Mouse (Mus musculus): ENCODE measurements at regions not wholly inside any gene's neighbourhood (a gene's known extent, or its start where the extent isn't known, plus 50 kb on each side); places are given as distances from the start of the nearest gene placed in this dataset.

DNA sequence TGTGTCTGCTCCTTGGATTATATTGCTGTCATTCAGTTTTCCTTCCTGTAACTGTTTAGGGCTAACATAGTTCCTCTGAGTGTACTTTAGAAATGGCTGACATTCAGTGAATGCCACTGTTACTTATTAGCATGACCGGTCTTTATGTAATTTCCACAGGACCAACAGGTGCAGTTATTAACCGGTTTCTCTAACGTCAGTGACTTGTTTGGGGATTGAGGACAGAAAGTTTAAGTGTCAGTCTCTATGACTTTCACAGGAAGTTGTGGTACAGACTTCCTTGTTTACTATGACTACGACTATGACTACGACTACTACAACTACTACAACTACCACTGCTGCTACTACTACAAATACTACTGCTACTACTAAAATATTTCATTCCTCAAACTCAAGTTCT, 170.4 kb upstream of the Ptger4 start:
- Histone ChIP-seq H3K4me2 (ENCODE audit: low read length) (no peak overlapping the region), H3K9ac (ENCODE audit: low read depth, low read length) (no peak overlapping the region), H3K9me3 (replicated peaks; ENCODE audit: control insufficient read depth, low read length, poor library complexity, severe bottlenecking) (no peaks in the 10 kb centered on the region), H3K36me3 (ENCODE audit: control insufficient read depth, insufficient read depth, low read length) (no peaks in the 10 kb centered on the region), H3K27ac (ENCODE audit: low read length) (no peak overlapping the region), H3K27me3 (ENCODE audit: control insufficient read depth, insufficient read depth, low read depth, low read length) (no peaks in the 10 kb centered on the region), H3K4me1 (ENCODE audit: control insufficient read depth, insufficient read depth, low read length) (no peaks in the 10 kb centered on the region), H3K4me3 (ENCODE audit: low read depth, low read length) (no peak overlapping the region)
- ATAC-seq: no peak
- WGBS: 93% methylated on average over 5 of the region's 5 CpGs

DNA sequence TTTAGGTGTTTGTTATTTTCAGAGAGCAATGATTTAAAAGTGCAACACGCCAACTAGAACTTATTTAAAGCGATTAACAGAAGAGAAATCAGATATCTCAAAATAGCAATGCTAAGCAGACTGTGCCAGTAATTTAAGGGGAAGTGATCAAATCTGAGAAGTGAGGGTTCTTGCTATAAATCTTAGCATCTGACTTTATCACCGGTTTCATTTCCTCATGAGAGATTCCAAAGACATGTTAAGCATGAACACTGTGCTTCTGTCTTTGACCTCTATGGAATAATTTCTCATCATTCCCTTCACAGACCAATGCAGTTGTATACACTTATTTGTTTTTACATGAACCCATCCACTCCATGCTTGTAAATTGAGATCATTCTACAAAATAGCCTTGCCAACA, 172.0 kb upstream of the Ptger4 start:
- H3K9me3 ChIP-seq (replicated peaks; ENCODE audit: control insufficient read depth, low read length, poor library complexity, severe bottlenecking): no peaks in the 10 kb centered on the region
- H3K27me3 ChIP-seq (ENCODE audit: control insufficient read depth, insufficient read depth, low read depth, low read length): no peaks in the 10 kb centered on the region
- H3K9ac ChIP-seq (ENCODE audit: low read depth, low read length): no peak overlapping the region
- H3K27ac ChIP-seq (ENCODE audit: low read length): no peak overlapping the region
- no peak for ATAC-seq
- H3K4me1 ChIP-seq (ENCODE audit: control insufficient read depth, insufficient read depth, low read length): no peaks in the 10 kb centered on the region
- no peak overlapping the region for H3K4me2 ChIP-seq (ENCODE audit: low read length)
- H3K4me3 ChIP-seq (ENCODE audit: low read depth, low read length): no peak overlapping the region
- WGBS: 97% methylated on average over 3 of the region's 3 CpGs
- no peaks in the 10 kb centered on the region for H3K36me3 ChIP-seq (ENCODE audit: control insufficient read depth, insufficient read depth, low read length)

DNA sequence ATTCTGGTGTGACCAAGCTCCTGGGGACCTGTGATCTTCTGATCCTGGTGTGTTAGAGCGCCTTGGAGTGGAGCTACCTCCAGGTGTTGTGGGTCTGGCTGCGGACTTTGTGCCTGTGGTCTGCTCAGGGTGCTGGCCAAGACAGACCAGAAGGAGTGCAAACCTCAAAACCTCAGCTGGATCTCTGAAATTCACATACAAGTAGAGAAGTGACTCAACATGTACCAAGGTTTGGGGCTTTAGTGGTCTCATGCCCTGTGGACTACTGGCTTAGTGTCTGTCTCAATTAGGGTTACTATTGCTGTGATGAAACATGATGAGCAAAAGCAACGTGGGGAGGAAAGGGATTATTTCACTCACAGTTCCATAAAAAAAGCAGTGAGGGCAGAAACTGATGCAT, 182.7 kb upstream of the Ptger4 start:
- H3K9me3 ChIP-seq (replicated peaks; ENCODE audit: control insufficient read depth, low read length, poor library complexity, severe bottlenecking): no peaks in the 10 kb centered on the region
- H3K27me3 ChIP-seq (ENCODE audit: control insufficient read depth, insufficient read depth, low read depth, low read length): no peaks in the 10 kb centered on the region
- no peak overlapping the region for H3K4me2 ChIP-seq (ENCODE audit: low read length)
- H3K9ac ChIP-seq (ENCODE audit: low read depth, low read length): no peak overlapping the region
- ATAC-seq: no peak
- H3K4me3 ChIP-seq (ENCODE audit: low read depth, low read length): no peak overlapping the region
- no peaks in the 10 kb centered on the region for H3K36me3 ChIP-seq (ENCODE audit: control insufficient read depth, insufficient read depth, low read length)
- no peaks in the 10 kb centered on the region for H3K4me1 ChIP-seq (ENCODE audit: control insufficient read depth, insufficient read depth, low read length)
- H3K27ac ChIP-seq (ENCODE audit: low read length): no peak overlapping the region
- 86% methylated on average over 3 of the region's 3 CpGs for WGBS

DNA sequence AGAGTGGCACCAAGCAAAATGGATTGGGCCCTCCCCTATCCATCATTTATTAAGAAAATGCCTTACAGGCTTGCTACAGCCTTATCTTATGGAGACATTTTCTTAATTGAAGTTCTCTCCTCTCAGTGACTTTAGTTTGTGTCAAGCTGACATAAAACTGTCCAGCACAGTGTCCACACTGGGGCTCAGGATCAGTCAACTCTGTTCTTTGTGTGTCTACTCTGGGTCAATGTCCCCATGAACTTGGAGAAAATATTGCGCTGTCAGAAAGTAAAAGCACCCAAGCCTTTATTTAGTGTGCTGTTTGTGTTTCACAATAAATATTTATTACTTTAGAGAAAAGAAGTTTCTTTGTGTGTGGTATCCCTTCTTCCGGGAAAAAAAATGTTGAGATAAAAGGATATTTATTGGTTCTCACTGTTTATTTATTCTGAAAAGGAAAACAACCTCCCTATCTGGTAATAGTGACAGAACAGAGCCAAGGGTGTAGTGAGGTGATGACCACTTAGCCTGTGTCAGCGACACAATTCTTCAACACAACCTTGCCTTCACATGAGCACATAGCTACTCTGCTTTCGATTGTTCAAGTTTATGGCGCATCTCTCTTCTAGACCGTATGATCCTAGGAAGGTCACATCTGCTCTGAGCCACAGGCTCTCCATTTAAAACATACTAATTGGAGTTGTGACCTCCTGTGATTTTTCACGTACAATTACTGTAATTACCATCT, 183.5 kb upstream of the Ptger4 start:
- Histone ChIP-seq H3K4me2 (ENCODE audit: low read length) (no peak overlapping the region), H3K9me3 (replicated peaks; ENCODE audit: control insufficient read depth, low read length, poor library complexity, severe bottlenecking) (no peaks in the 10 kb centered on the region), H3K36me3 (ENCODE audit: control insufficient read depth, insufficient read depth, low read length) (no peaks in the 10 kb centered on the region), H3K4me1 (ENCODE audit: control insufficient read depth, insufficient read depth, low read length) (no peaks in the 10 kb centered on the region), H3K27me3 (ENCODE audit: control insufficient read depth, insufficient read depth, low read depth, low read length) (no peaks in the 10 kb centered on the region), H3K9ac (ENCODE audit: low read depth, low read length) (no peak overlapping the region), H3K4me3 (ENCODE audit: low read depth, low read length) (no peak overlapping the region), H3K27ac (ENCODE audit: low read length) (no peak overlapping the region)
- 92% methylated on average over 7 of the region's 7 CpGs for WGBS
- ATAC-seq: no peak

DNA sequence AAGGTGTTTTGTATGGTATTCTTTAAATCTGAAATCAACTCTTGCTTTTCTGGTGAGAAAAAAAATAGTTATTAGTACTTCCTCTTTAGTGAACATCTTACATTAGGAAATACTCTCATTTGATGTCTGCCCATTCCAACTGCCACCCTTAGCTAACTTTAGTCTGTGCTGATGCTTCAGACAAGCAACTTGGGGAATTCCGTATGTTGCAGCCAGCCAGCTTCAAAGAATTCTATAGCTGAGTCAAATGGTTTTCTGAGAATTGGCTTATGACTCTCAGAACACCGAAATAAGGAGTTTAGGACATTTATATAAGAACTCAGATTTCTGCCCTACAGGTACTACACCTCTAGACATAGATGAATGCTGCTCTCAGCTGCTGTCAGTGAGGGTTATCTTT, 188.0 kb upstream of the Ptger4 start:
- Histone ChIP-seq H3K4me3 (ENCODE audit: low read depth, low read length) (no peak overlapping the region), H3K36me3 (ENCODE audit: control insufficient read depth, insufficient read depth, low read length) (no peaks in the 10 kb centered on the region), H3K4me2 (ENCODE audit: low read length) (no peak overlapping the region), H3K9ac (ENCODE audit: low read depth, low read length) (no peak overlapping the region), H3K27ac (ENCODE audit: low read length) (no peak overlapping the region), H3K4me1 (ENCODE audit: control insufficient read depth, insufficient read depth, low read length) (no peaks in the 10 kb centered on the region), H3K9me3 (replicated peaks; ENCODE audit: control insufficient read depth, low read length, poor library complexity, severe bottlenecking) (no peaks in the 10 kb centered on the region), H3K27me3 (ENCODE audit: control insufficient read depth, insufficient read depth, low read depth, low read length) (no peaks in the 10 kb centered on the region)
- no peak for ATAC-seq
- WGBS: 82% methylated on average over 2 of the region's 2 CpGs

DNA sequence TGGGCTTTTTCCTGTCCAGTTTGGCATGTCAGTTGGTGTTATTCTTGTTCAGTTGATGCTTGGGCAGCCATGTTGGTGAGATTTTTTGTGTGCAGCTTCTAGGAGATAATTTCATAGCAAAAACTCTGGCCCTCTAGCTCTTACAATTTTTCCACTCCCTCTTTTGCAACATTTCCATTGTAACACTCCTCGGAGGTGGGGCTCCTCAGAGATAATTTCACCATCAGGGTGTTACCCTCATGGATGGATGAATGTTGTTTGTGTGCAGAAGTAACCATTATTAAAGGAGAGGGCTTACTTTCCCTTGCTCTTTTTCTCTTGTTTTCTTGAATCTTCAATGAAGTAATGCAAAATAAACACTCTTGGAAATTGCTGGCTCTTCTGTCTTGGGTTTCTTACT, 193.0 kb upstream of the Ptger4 start:
- Histone ChIP-seq H3K36me3 (ENCODE audit: control insufficient read depth, insufficient read depth, low read length) (no peaks in the 10 kb centered on the region), H3K9ac (ENCODE audit: low read depth, low read length) (no peak overlapping the region), H3K4me2 (ENCODE audit: low read length) (no peak overlapping the region), H3K27me3 (ENCODE audit: control insufficient read depth, insufficient read depth, low read depth, low read length) (no peaks in the 10 kb centered on the region), H3K4me3 (ENCODE audit: low read depth, low read length) (no peak overlapping the region), H3K4me1 (ENCODE audit: control insufficient read depth, insufficient read depth, low read length) (no peaks in the 10 kb centered on the region), H3K9me3 (replicated peaks; ENCODE audit: control insufficient read depth, low read length, poor library complexity, severe bottlenecking) (no peaks in the 10 kb centered on the region), H3K27ac (ENCODE audit: low read length) (no peak overlapping the region)
- ATAC-seq: no peak
- WGBS: 86% methylated on average over 1 of the region's 1 CpGs

- no peak for ATAC-seq
- Histone ChIP-seq H3K27me3 (ENCODE audit: control insufficient read depth, insufficient read depth, low read depth, low read length) (no peaks in the 10 kb centered on the region), H3K4me3 (ENCODE audit: low read depth, low read length) (no peak overlapping the region), H3K4me1 (ENCODE audit: control insufficient read depth, insufficient read depth, low read length) (no peaks in the 10 kb centered on the region), H3K9me3 (replicated peaks; ENCODE audit: control insufficient read depth, low read length, poor library complexity, severe bottlenecking) (no peaks in the 10 kb centered on the region), H3K4me2 (ENCODE audit: low read length) (no peak overlapping the region), H3K27ac (ENCODE audit: low read length) (no peak overlapping the region), H3K9ac (ENCODE audit: low read depth, low read length) (no peak overlapping the region), H3K36me3 (ENCODE audit: control insufficient read depth, insufficient read depth, low read length) (no peaks in the 10 kb centered on the region)
- WGBS: 88% methylated on average over 9 of the region's 9 CpGs
Observed at GRCm38 (mm10) chr15:5446040-5446755, 202.2 kb upstream of the Ptger4 start.

GRCm38 (mm10) chr15:5446756-5447314, 202.8 kb upstream of the Ptger4 start:
- 71% methylated on average over 4 of the region's 4 CpGs for WGBS
- no peak for ATAC-seq
- Histone ChIP-seq H3K4me2 (ENCODE audit: low read length) (no peak overlapping the region), H3K27ac (ENCODE audit: low read length) (no peak overlapping the region), H3K36me3 (ENCODE audit: control insufficient read depth, insufficient read depth, low read length) (no peaks in the 10 kb centered on the region), H3K9me3 (replicated peaks; ENCODE audit: control insufficient read depth, low read length, poor library complexity, severe bottlenecking) (no peaks in the 10 kb centered on the region), H3K4me1 (ENCODE audit: control insufficient read depth, insufficient read depth, low read length) (no peaks in the 10 kb centered on the region), H3K9ac (ENCODE audit: low read depth, low read length) (no peak overlapping the region), H3K4me3 (ENCODE audit: low read depth, low read length) (no peak overlapping the region), H3K27me3 (ENCODE audit: control insufficient read depth, insufficient read depth, low read depth, low read length) (no peaks in the 10 kb centered on the region)

- Histone ChIP-seq H3K27ac (ENCODE audit: low read length) (no peak overlapping the region), H3K27me3 (ENCODE audit: control insufficient read depth, insufficient read depth, low read depth, low read length) (no peaks in the 10 kb centered on the region), H3K4me3 (ENCODE audit: low read depth, low read length) (no peak overlapping the region), H3K9me3 (replicated peaks; ENCODE audit: control insufficient read depth, low read length, poor library complexity, severe bottlenecking) (no peaks in the 10 kb centered on the region), H3K4me2 (ENCODE audit: low read length) (no peak overlapping the region), H3K36me3 (ENCODE audit: control insufficient read depth, insufficient read depth, low read length) (no peaks in the 10 kb centered on the region), H3K4me1 (ENCODE audit: control insufficient read depth, insufficient read depth, low read length) (no peaks in the 10 kb centered on the region), H3K9ac (ENCODE audit: low read depth, low read length) (no peak overlapping the region)
- WGBS: 96% methylated on average over 2 of the region's 2 CpGs
- ATAC-seq: no peak
Observed at GRCm38 (mm10) chr15:5447707-5448496, 203.9 kb upstream of the Ptger4 start.

Measured in midbrain, embryonic 16.5 days (tissue).